Mouse (Mus musculus) left cerebral cortex, adult 18-20 months (tissue): Measurements from ENCODE around the gene Hdgf. TPM values are rescaled to one million over a fixed set of nuclear protein-coding genes. Genes with fewer than 3 reads are reported as not detected.
"Not testable (repeated sequence)": the region's sequence is repeated elsewhere in the genome, so short reads cannot be mapped to it uniquely, and the experiment has no call there.

Experiments
- DNase-seq, 2 experiments: peaks; one replicate each; pipeline ENCODE4 v3.0.0; 2021 to 2022; ENCODE audit warnings: low spot score in 2 of 2, mixed read lengths in 1 of 2
- long read RNA-seq, 2 experiments: library from polyadenylated mRNA; stranded (forward); transcript quantifications; one replicate each; pipeline ENCODE4 v2.0.0; 2021
- total RNA-seq, 2 experiments: library from RNA; stranded (reverse); gene quantifications; 2 replicates each; pipeline ENCODE4 v1.2.3; 2021

The Hdgf gene
- total RNA-seq = 100 to 1,000 TPM; 154 TPM
- long read RNA-seq, experiment 1, transcript Hdgf-201 (6 exons, 2,245 nt) = major isoform, 272 of 347 reads
- long read RNA-seq, experiment 1, partial matches to known transcripts = 40 of 347 reads
- long read RNA-seq, experiment 1, other reads (novel, unspliced or antisense) = 35 of 347 reads
- long read RNA-seq, experiment 2, transcript Hdgf-201 (6 exons, 2,245 nt) = major isoform, 220 of 266 reads
- long read RNA-seq, experiment 2, partial matches to known transcripts = 30 of 266 reads
- long read RNA-seq, experiment 2, other reads (novel, unspliced or antisense) = 16 of 266 reads

DNA sequence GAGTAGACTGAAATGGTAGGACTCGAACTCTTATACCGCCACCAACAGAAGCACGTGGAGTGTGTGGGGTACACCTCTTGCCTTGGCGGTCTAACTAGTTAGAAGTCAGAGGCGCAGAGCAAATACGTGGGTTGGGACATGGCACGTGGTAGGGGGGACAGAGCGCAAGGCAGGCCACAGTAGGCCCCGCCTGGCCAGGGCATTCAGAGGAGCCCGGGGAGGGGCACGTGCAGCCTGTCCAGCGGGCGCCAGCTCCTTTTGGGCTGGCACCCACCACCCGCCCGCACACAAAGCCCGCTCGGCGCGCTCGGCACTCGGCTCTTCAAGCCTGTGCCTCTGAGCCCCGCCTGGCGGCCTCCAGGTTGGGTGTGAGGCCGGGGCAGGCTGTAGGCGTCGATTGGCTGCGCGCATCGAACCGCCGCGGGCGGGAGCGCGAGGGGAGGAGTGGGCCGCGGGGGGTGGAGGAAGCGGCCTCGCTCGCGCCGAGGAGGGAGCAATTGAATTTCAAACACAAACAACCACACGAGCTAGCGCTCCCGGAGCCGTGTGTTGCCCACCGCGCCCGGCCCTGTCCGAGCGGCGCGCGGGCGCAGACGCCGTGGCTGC lies at the start of gene Hdgf:
TSS of gene Hdgf (plus strand) at position 442 of the 606 bp plus-strand sequence.
- peak; percentile 85 to 95 for DNase-seq

DNA sequence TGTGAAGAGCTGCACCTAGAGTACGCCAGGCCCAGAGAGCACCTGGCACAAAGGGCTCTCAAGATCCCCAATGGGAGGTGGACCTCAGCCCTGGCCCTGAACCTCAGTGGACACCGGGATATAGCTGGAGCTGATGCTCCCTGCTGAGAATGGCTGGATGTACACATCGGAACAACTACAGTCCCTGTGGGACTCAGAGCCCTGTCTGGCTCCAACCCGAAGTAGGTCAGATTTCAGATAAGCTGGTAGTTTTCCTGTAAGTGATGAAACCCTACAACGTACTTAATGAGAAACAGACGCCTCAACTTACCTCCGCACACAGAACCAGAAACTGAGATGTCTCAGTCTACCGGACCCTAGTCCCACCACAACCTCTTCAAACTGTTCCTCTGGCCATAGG lies 48.5 kb upstream of the Hdgf start:
- DNase-seq = no peak

GRCm38 (mm10) chr3:87859813-87860212 lies 46.3 kb upstream of the Hdgf start:
- peak; percentile 64 to 69 for DNase-seq

DNA sequence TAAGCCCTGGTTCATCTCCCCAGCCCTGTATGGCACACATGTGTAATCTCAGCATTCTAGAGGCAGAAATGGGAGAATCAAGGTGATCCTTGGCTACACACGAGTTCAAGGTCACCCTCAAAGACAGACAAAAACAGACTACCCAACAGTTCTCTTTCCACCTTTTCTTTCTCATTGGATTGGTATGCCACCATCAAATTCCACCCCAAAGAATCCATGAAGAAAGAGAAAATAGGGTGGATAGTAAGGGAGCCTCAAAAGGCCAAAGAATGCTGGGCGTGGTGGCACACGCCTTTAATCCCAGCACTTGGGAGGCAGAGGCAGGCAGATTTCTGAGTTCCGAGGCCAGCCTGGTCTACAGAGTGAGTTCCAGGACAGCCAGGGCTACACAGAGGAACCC lies 42.0 kb upstream of the Hdgf start:
- not testable (repeated sequence) for DNase-seq

DNA sequence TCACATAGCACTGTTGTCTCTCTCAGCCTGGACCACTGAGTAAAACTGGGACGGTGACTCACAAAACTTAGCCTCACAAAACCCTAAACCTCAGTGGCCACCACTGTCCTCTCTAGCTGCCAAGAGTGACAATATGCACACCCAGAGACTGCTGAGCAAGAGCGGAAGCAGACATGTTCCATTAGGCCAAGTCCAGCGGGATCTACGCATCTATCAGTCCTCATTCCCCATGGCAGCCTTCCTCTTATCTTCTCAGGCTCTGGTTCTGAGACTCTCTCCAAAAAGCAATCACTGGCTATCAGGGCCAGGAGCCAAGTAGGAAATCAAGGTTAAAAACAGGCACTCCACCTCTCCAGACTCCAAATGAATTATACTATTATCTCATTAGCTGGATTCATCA lies 28.4 kb upstream of the Hdgf start:
- no peak for DNase-seq

- no peak for DNase-seq
Observed at GRCm38 (mm10) chr3:87884291-87884690, 21.8 kb upstream of the Hdgf start.

GRCm38 (mm10) chr3:87884708-87885251 lies 21.3 kb upstream of the Hdgf start:
- peak in 1 of 2 experiments; percentile 22 for DNase-seq

DNA sequence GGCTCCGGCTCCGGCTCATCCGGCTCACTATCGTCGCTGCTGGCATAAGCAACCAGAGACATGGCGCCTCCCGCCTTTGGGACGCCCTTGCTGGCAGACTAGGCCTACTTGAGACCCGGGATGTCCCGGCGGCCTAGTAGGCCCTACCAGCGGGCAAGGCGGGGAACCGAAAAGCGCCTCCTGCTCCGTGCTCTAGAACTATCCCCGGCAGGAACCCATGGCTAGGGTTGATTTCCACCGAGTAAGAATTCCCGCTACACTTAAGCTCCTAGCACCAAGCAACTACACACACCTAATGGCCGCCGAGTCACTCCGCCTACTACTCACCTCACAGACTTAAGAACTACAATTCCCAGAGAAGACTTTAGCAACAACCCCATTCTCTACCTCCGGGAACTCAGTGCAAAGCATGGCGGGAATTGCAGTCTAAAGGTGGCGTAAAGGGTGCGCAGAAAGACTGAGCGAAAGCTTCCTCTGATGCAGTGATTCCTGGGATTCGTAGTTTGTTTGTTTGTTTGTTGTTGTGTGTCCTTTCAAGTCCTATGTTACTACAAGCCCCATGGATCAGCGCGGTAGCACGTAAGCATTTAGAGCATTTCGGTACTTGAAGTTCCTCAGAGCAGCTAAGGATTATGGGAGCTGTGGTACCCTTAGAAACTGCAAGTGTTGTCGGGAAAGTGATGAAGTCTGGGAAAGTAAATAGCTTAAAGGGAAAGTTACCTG lies 20.7 kb upstream of the Hdgf start, which contains the start of gene Prcc:
TSS of gene Prcc (minus strand) at position 328 of the 723 bp plus-strand sequence.
- peak; percentile 87 to 93 for DNase-seq

- DNase-seq = no peak
Observed at GRCm38 (mm10) chr3:87886004-87886365, 20.1 kb upstream of the Hdgf start.

- no peak for DNase-seq
Observed at GRCm38 (mm10) chr3:87886416-87886815, 19.7 kb upstream of the Hdgf start.

- DNase-seq = not testable (repeated sequence)
Observed at GRCm38 (mm10) chr3:87887400-87887799, 18.7 kb upstream of the Hdgf start.

DNA sequence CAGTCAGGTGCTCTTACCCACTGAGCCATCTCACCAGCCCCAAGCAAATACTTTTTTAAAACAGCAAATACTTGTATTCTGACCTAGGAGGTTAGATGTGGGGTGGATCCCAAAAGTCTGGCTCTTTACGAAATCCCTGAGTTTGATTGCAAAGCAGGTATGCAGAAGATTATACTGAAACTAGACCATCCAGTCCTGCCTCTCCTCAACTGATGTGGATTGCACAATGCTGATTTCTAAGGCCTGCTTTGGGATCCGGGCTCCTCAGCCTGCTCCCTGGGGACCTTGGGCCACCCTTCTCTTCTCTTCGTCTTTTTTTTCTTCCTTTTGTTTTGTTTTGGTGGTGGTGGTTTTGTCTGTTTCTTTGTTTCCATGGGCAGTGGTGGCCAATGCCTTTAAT lies 14.6 kb upstream of the Hdgf start:
- no peak for DNase-seq

- DNase-seq = no peak
Observed at GRCm38 (mm10) chr3:87893367-87893905, 12.7 kb upstream of the Hdgf start.

GRCm38 (mm10) chr3:87899266-87899665 lies 6.9 kb upstream of the Hdgf start:
- no peak for DNase-seq

- no peak for DNase-seq
Observed at GRCm38 (mm10) chr3:87899776-87900175, 6.3 kb upstream of the Hdgf start.

DNA sequence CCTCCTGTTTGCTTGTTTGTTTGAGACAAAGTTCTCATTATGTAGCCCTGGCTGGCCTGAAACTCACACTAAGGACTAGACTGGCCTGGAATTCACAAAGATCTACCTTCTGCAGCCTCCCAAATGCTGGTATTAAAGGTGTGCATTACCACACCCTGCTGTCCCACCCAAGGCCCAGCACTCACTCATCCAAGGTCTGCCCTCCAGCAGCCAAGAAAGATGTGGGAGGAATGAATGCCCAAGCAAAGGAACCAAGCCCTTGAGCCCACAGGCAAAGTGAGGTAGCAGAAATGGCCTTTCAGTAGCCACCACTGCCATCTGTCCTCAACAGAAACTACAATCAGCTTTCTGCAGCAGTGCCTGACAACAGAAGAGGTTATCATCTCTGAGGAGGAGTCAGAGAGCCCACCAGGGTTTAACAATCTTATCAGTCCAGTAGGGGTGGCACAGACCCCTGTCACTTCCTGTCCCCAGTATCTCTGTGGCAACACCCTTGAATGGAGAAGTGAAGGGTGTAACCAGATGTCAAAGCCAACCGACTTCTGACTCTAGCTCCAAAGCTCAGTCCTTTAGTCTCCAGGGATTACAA lies 5.0 kb upstream of the Hdgf start:
- DNase-seq = no peak

DNA sequence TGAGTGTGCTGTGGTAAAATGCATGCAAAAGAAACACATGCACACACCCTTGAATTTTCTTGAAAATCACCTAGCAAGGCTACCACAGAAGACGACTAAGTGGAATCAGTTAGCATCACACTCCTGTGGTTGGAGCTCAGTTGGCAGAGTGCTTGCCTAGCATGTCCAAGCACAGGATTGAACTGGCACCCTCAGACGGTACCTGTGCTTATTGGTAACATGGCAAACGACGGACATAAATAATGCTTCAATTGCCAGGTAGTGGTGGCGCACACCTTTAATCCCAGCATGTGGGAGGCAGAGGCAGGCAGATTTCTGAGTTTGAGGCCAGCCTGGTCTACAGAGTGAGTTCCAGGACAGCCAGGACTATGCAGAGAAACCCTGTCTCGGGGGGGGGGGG lies 4.2 kb upstream of the Hdgf start:
- not testable (repeated sequence) for DNase-seq

DNA sequence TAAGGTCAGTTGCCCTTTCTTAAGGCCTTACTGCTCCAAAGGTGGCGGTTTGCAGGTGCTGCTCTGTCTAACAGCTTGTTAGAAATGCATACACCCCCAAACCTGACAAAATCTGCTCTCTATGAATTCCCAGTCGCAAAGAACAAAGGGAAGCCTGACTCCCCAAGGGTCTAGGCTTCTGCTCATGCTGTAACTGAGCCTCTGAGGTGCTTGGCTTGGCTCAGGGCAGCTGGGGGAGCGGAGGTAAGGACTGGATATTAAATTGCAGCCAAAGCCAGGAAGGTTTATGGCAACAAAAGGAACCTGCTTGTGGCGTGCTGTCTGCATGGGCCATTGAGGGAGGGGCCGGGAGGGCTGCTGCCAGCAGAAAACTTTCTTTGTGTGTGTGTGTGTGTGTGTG lies 2.3 kb upstream of the Hdgf start:
- DNase-seq = no peak

- peak; percentile 37 to 57 for DNase-seq
Observed at GRCm38 (mm10) chr3:87906601-87906980, 470 bp downstream of the Hdgf start.

- DNase-seq = peak; percentile 23 to 24
Observed at GRCm38 (mm10) chr3:87906981-87907857, 1.1 kb downstream of the Hdgf start.
